Mouse (Mus musculus): Measurements from ENCODE around the gene Cacna1d. TPM values are rescaled to one million over a fixed set of nuclear protein-coding genes. Genes with fewer than 3 reads are reported as not detected.

The Cacna1d gene
- total and polyA plus RNA-seq, 3 experiments, result not detected

DNA sequence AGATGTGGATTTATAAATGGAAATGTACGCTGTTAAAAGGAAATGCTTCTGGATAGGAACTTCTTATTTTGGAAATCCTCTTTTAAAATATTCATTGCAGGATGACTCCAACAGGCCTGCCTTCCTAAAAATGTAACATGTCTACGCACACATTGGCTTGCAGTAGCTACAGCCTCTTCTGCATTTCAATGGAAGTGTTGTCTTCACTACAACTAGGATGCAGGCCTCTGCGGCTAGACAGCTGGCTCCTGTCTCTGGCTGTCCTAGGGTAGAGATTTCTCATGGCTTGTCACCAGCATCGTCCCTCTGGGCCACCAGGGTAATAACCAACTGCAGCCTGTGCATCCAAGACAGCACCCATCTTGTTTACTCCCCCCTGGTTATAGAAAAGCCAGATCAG lies 293.1 kb downstream of the Cacna1d start:
- Histone ChIP-seq H3K36me3 (ENCODE audit: control insufficient read depth in 1 of 2, insufficient read depth in 2 of 2, low read length in 2 of 2) (no peaks in the 10 kb centered on the region), H3K27me3 (ENCODE audit: control insufficient read depth in 1 of 2, insufficient read depth in 2 of 2, low read length in 2 of 2) (no peaks in the 10 kb centered on the region; a peak in 1 of 4 replicates), H3K4me1 (ENCODE audit: control insufficient read depth in 1 of 2, insufficient read depth in 2 of 2, low read length in 2 of 2) (no peaks in the 10 kb centered on the region), H3K4me3 (ENCODE audit: control insufficient read depth in 1 of 2, insufficient read depth in 1 of 2, low read depth in 2 of 2, low read length in 2 of 2) (no peak overlapping the region), H3K79me2 (ENCODE audit: control insufficient read depth, insufficient read depth, low read length, poor library complexity) (no peaks in the 10 kb centered on the region), H3K9ac (ENCODE audit: control insufficient read depth, low read depth, low read length, poor library complexity, severe bottlenecking) (no peak overlapping the region), H3K9me3 (replicated peaks; ENCODE audit: insufficient read depth, low read length) (no peaks in the 10 kb centered on the region), H3K27ac (ENCODE audit: control insufficient read depth, low read depth, low read length) (no peak overlapping the region)
- TF ChIP-seq BHLHE40 (IDR thresholded peaks at IDR 0.05; ENCODE audit: borderline replicate concordance, low read depth, low read length) (no peak), KAT2A (conservative IDR thresholded peaks at IDR 0.05; ENCODE audit: low read depth, low read length) (no peak), USF1 (IDR thresholded peaks at IDR 0.05; ENCODE audit: low read depth, low read length) (no peak), NELFE (IDR thresholded peaks at IDR 0.05; ENCODE audit: low read depth, low read length) (no peak), MYC (IDR thresholded peaks at IDR 0.05; ENCODE audit: low read depth, low read length) (no peak)
- DNase-seq (ENCODE audit: low read depth, low spot score), result no peak

DNA sequence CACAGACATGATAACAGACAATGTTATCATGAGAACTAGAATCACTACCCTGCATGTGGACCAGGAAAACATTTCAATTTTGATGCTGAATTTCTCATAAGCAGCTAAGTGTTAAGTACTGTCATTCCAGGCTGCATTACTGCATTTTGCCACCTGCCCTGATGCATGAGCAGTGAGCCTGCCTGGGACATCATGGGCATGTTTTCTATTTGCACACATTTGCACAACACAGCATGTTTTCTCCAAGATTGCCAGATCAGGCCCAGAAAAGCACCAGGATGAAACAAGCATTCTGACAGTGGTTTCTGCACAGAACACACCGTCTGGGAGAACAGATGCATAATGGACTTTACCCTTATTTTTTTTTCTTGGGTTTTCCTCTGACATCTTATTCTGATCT lies 294.3 kb downstream of the Cacna1d start:
- TF ChIP-seq POLR2A (IDR thresholded peaks at IDR 0.05; ENCODE audit: control insufficient read depth in 1 of 2, insufficient read depth in 1 of 2, low read depth in 1 of 2, low read length in 2 of 2, poor library complexity in 1 of 2) (no peak), KAT2A (conservative IDR thresholded peaks at IDR 0.05; ENCODE audit: low read depth, low read length) (no peak), POLR2AphosphoS5 (IDR thresholded peaks at IDR 0.05; ENCODE audit: borderline replicate concordance, low read depth, low read length) (no peak)
- Histone ChIP-seq H3K27me3 (ENCODE audit: control insufficient read depth in 1 of 2, insufficient read depth in 2 of 2, low read length in 2 of 2) (no peaks in the 10 kb centered on the region; a peak in 2 of 4 replicates), H3K36me3 (ENCODE audit: control insufficient read depth in 1 of 2, insufficient read depth in 2 of 2, low read length in 2 of 2) (no peaks in the 10 kb centered on the region), H3K9ac (ENCODE audit: control insufficient read depth, low read depth, low read length, poor library complexity, severe bottlenecking) (no peak overlapping the region), H3K4me1 (ENCODE audit: control insufficient read depth in 1 of 2, insufficient read depth in 2 of 2, low read length in 2 of 2) (no peaks in the 10 kb centered on the region), H3K79me2 (ENCODE audit: control insufficient read depth, insufficient read depth, low read length, poor library complexity) (no peaks in the 10 kb centered on the region), H3K4me3 (ENCODE audit: control insufficient read depth in 1 of 2, insufficient read depth in 1 of 2, low read depth in 2 of 2, low read length in 2 of 2) (no peak overlapping the region), H3K9me3 (replicated peaks; ENCODE audit: insufficient read depth, low read length) (no peaks in the 10 kb centered on the region), H3K27ac (ENCODE audit: control insufficient read depth, low read depth, low read length) (no peak overlapping the region)
- no peak for DNase-seq (ENCODE audit: low read depth, low spot score)

DNA sequence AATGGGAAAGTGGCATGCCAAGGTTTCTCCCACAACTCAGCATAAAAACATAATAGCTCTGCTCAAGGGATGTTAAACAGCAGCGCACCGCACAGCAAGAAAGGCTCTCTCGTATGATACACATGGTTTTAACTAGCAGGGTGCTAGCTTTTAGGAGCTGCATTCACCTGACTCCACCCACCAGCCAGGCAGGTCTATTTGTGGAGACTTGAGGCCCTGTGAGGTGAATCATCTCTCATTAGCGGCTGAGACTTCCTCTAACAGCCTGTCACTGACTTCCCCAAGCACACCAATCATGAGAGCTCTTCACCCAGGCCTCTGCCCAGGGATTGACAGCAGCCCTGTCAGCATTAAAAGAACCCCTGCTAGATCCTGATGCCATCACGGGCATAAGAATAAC lies 295.0 kb downstream of the Cacna1d start:
- Histone ChIP-seq H3K27ac (ENCODE audit: control insufficient read depth, low read depth, low read length) (no peak overlapping the region), H3K27me3 (ENCODE audit: control insufficient read depth in 1 of 2, insufficient read depth in 2 of 2, low read length in 2 of 2) (peaks cover 0 to 3% of the 10 kb centered on the region in 2 experiments; a peak in 3 of 4 replicates), H3K9ac (ENCODE audit: control insufficient read depth, low read depth, low read length, poor library complexity, severe bottlenecking) (no peak overlapping the region), H3K36me3 (ENCODE audit: control insufficient read depth in 1 of 2, insufficient read depth in 2 of 2, low read length in 2 of 2) (no peaks in the 10 kb centered on the region), H3K79me2 (ENCODE audit: control insufficient read depth, insufficient read depth, low read length, poor library complexity) (no peaks in the 10 kb centered on the region), H3K4me3 (ENCODE audit: control insufficient read depth in 1 of 2, insufficient read depth in 1 of 2, low read depth in 2 of 2, low read length in 2 of 2) (no peak overlapping the region), H3K4me1 (ENCODE audit: control insufficient read depth in 1 of 2, insufficient read depth in 2 of 2, low read length in 2 of 2) (no peaks in the 10 kb centered on the region), H3K9me3 (replicated peaks; ENCODE audit: insufficient read depth, low read length) (no peaks in the 10 kb centered on the region)
- DNase-seq (ENCODE audit: low read depth, low spot score), result peak; percentile 33
- TF ChIP-seq ETS1 (IDR thresholded peaks at IDR 0.05; ENCODE audit: low read depth, low read length) (no peak), GABPA (IDR thresholded peaks at IDR 0.05; ENCODE audit: low read depth, low read length) (no peak), JUND (IDR thresholded peaks at IDR 0.05; ENCODE audit: low read depth, low read length) (no peak), NELFE (IDR thresholded peaks at IDR 0.05; ENCODE audit: low read depth, low read length) (no peak), GATA1 (IDR thresholded peaks at IDR 0.05; ENCODE audit: low read depth, low read length) (no peak), POLR2AphosphoS2 (IDR thresholded peaks at IDR 0.05; ENCODE audit: low read length) (no peak), UBTF (IDR thresholded peaks at IDR 0.05; ENCODE audit: borderline replicate concordance, insufficient read depth, low read depth, low read length) (no peak), BHLHE40 (IDR thresholded peaks at IDR 0.05; ENCODE audit: borderline replicate concordance, low read depth, low read length) (no peak), RAD21 (IDR thresholded peaks at IDR 0.05; ENCODE audit: low read depth, low read length) (no peak), SIN3A (IDR thresholded peaks at IDR 0.05; ENCODE audit: low read length) (no peak), ZNF384 (IDR thresholded peaks at IDR 0.05; ENCODE audit: low read depth, low read length) (no peak), NRF1 (IDR thresholded peaks at IDR 0.05; ENCODE audit: insufficient read depth, low read depth, low read length, poor library complexity, severe bottlenecking) (no peak), POLR2A (IDR thresholded peaks at IDR 0.05; ENCODE audit: control insufficient read depth in 1 of 2, insufficient read depth in 1 of 2, low read depth in 1 of 2, low read length in 2 of 2, poor library complexity in 1 of 2) (no peak), TBP (IDR thresholded peaks at IDR 0.05; ENCODE audit: low read depth, low read length) (no peak), CHD1 (IDR thresholded peaks at IDR 0.05; ENCODE audit: low read depth, low read length) (no peak), ZKSCAN1 (IDR thresholded peaks at IDR 0.05; ENCODE audit: low read depth, low read length) (no peak), USF2 (IDR thresholded peaks at IDR 0.05; ENCODE audit: borderline replicate concordance in 1 of 2, insufficient read depth in 1 of 2, low read depth in 1 of 2, low read length in 2 of 2) (no peak), HCFC1 (IDR thresholded peaks at IDR 0.05; ENCODE audit: low read depth, low read length) (no peak), TCF12 (IDR thresholded peaks at IDR 0.05; ENCODE audit: low read depth, low read length) (no peak)

All from MEL (cell line).